Mouse (Mus musculus): ENCODE measurements around the gene Hecw2. TPM values are rescaled to one million over a fixed set of nuclear protein-coding genes. Genes with fewer than 3 reads are reported as not detected.

Hecw2 gene
- polyA plus RNA-seq, 1 experiment from 2014 or later: 1.7 TPM

DNA sequence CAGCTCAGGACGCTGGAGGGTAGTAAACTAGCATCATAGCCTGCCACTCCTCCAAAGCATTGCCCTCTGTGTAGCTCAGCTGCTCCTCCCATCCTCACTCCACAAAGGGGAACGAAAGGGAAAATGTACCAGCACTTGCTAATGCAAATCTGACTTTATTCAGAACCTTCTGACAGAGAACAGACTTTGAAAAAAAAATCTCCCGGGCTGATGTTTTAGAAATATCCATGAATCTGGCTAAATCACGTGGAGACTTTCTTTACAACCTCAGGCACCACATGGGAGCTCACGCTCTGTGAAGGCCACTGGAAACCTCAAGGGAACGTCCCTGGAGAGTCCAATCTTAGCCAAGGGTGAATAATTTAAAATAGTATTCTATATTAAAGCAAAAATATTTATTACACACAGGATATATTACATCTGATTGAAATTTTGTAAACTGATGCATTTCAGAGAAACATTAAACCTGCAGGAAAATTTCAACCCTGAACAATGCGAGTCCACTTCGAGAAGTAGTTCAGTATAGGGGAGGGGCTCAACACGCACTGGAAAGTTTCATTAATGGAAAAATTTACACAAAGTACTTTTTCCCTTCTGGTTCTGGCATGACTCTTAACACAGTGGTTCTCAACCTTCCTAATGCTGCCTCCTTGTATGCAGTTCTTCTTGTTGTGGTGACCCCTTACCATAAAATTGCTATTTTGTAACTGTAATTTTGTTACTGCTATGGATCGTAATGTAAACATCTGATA is 67.8 kb downstream of the Hecw2 start:
- H3K36me3 ChIP-seq (ENCODE audit: control insufficient read depth, insufficient read depth, low read length): no peaks in the 10 kb centered on the region
- H3K4me2 ChIP-seq (ENCODE audit: low read depth, severe bottlenecking): no peak overlapping the region
- H3K9ac ChIP-seq (ENCODE audit: low read length): no peak overlapping the region
- 79% methylated on average over 10 of the region's 10 CpGs for WGBS
- no peak overlapping the region for H3K4me3 ChIP-seq (ENCODE audit: low read depth, low read length)
- no peaks in the 10 kb centered on the region for H3K27me3 ChIP-seq (ENCODE audit: control insufficient read depth, insufficient read depth, low read length)
- H3K27ac ChIP-seq (replicated peaks; ENCODE audit: low read depth, low read length): no peak overlapping the region
- ATAC-seq (ENCODE audit: insufficient number of reproducible peaks, low FRiP score, low TSS enrichment, low read depth) (no peak), DNase-seq (ENCODE audit: low spot score) (no peak)
- no peaks in the 10 kb centered on the region for H3K9me3 ChIP-seq (ENCODE audit: control insufficient read depth, low read length)
- H3K4me1 ChIP-seq (ENCODE audit: control insufficient read depth, insufficient read depth, low read length): no peaks in the 10 kb centered on the region

- Histone ChIP-seq H3K9me3 (ENCODE audit: control insufficient read depth, low read length) (no peaks in the 10 kb centered on the region), H3K4me3 (ENCODE audit: low read depth, low read length) (no peak overlapping the region), H3K27ac (replicated peaks; ENCODE audit: low read depth, low read length) (no peak overlapping the region), H3K36me3 (ENCODE audit: control insufficient read depth, insufficient read depth, low read length) (no peaks in the 10 kb centered on the region), H3K27me3 (ENCODE audit: control insufficient read depth, insufficient read depth, low read length) (no peaks in the 10 kb centered on the region), H3K9ac (ENCODE audit: low read length) (no peak overlapping the region), H3K4me2 (ENCODE audit: low read depth, severe bottlenecking) (no peak overlapping the region), H3K4me1 (ENCODE audit: control insufficient read depth, insufficient read depth, low read length) (0 out of 2 replicates have a peak, but pooled peaks cover 3% of the 10 kb centered on the region)
- ATAC-seq (ENCODE audit: insufficient number of reproducible peaks, low FRiP score, low TSS enrichment, low read depth): no peak
- DNase-seq (ENCODE audit: low spot score): no peak
- WGBS: 62% methylated on average over 2 of the region's 2 CpGs
These were observed 72.4 kb downstream of the Hecw2 start for GRCm38 (mm10) chr1:54122551-54122950.

- Histone ChIP-seq H3K27ac (replicated peaks; ENCODE audit: low read depth, low read length) (no peak overlapping the region), H3K4me2 (ENCODE audit: low read depth, severe bottlenecking) (no peak overlapping the region), H3K4me3 (ENCODE audit: low read depth, low read length) (no peak overlapping the region), H3K27me3 (ENCODE audit: control insufficient read depth, insufficient read depth, low read length) (no peaks in the 10 kb centered on the region), H3K9me3 (ENCODE audit: control insufficient read depth, low read length) (no peaks in the 10 kb centered on the region), H3K4me1 (ENCODE audit: control insufficient read depth, insufficient read depth, low read length) (0 out of 2 replicates have a peak, but pooled peaks cover 3% of the 10 kb centered on the region), H3K36me3 (ENCODE audit: control insufficient read depth, insufficient read depth, low read length) (no peaks in the 10 kb centered on the region), H3K9ac (ENCODE audit: low read length) (no peak overlapping the region)
- ATAC-seq (ENCODE audit: insufficient number of reproducible peaks, low FRiP score, low TSS enrichment, low read depth) (no peak), DNase-seq (ENCODE audit: low spot score) (no peak)
- 86% methylated on average over 5 of the region's 5 CpGs for WGBS
These were observed 73.8 kb downstream of the Hecw2 start for GRCm38 (mm10) chr1:54121071-54121730.

DNA sequence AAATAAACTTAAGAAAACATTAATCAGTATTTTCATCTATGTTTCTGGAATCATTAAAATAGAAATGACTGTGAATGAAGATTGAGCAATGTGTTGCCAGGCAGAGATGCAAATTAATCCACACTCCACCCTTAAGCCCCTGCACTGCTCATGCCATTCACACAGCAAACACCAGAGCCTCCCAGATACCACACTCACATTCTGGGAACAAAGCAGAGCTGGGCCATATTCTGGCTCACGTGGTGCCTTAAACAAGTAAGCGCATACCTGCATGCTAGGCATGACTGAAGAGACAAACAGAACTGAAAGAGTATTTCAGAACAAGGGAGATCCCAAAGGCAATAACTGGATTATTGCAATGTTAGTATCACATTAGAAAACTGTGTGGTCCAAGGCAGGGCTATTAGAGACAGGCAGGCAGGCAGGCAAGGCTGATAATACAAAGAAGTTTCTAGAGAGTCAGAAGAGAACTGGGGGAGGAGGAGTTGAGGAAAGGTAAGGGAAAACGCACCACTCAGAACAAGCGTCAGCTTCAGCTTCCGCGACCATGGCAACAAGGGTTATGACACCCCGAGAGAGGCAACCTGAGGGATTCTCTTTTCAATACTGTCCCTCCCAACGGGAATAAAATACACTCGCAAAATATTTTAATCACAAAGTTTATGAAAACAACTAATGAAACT is 75.2 kb downstream of the Hecw2 start:
- 0 out of 2 replicates have a peak, but pooled peaks cover 3% of the 10 kb centered on the region for H3K4me1 ChIP-seq (ENCODE audit: control insufficient read depth, insufficient read depth, low read length)
- no peaks in the 10 kb centered on the region for H3K36me3 ChIP-seq (ENCODE audit: control insufficient read depth, insufficient read depth, low read length)
- DNase-seq (ENCODE audit: low spot score) (no peak), ATAC-seq (ENCODE audit: insufficient number of reproducible peaks, low FRiP score, low TSS enrichment, low read depth) (0 out of 2 replicates have a peak, but pooled peaks have one; percentile 47)
- no peak overlapping the region for H3K4me2 ChIP-seq (ENCODE audit: low read depth, severe bottlenecking)
- no peak overlapping the region for H3K9ac ChIP-seq (ENCODE audit: low read length)
- H3K27me3 ChIP-seq (ENCODE audit: control insufficient read depth, insufficient read depth, low read length): no peaks in the 10 kb centered on the region
- WGBS: 79% methylated on average over 9 of the region's 9 CpGs
- no peak overlapping the region for H3K27ac ChIP-seq (replicated peaks; ENCODE audit: low read depth, low read length)
- no peak overlapping the region for H3K4me3 ChIP-seq (ENCODE audit: low read depth, low read length)
- H3K9me3 ChIP-seq (ENCODE audit: control insufficient read depth, low read length): no peaks in the 10 kb centered on the region

- H3K9ac ChIP-seq (ENCODE audit: low read length): no peak overlapping the region
- H3K4me2 ChIP-seq (ENCODE audit: low read depth, severe bottlenecking): no peak overlapping the region
- H3K4me1 ChIP-seq (ENCODE audit: control insufficient read depth, insufficient read depth, low read length): 0 out of 2 replicates have a peak, but pooled peaks cover 3% of the 10 kb centered on the region
- 72% methylated on average over 8 of the region's 8 CpGs for WGBS
- no peak overlapping the region for H3K27ac ChIP-seq (replicated peaks; ENCODE audit: low read depth, low read length)
- H3K4me3 ChIP-seq (ENCODE audit: low read depth, low read length): no peak overlapping the region
- DNase-seq (ENCODE audit: low spot score) (no peak), ATAC-seq (ENCODE audit: insufficient number of reproducible peaks, low FRiP score, low TSS enrichment, low read depth) (no peak)
- no peaks in the 10 kb centered on the region for H3K36me3 ChIP-seq (ENCODE audit: control insufficient read depth, insufficient read depth, low read length)
- H3K9me3 ChIP-seq (ENCODE audit: control insufficient read depth, low read length): no peaks in the 10 kb centered on the region
- H3K27me3 ChIP-seq (ENCODE audit: control insufficient read depth, insufficient read depth, low read length): no peaks in the 10 kb centered on the region
These were observed 76.5 kb downstream of the Hecw2 start for GRCm38 (mm10) chr1:54118342-54118973.

- Histone ChIP-seq H3K4me3 (ENCODE audit: low read depth, low read length) (no peak overlapping the region), H3K36me3 (ENCODE audit: control insufficient read depth, insufficient read depth, low read length) (no peaks in the 10 kb centered on the region), H3K4me1 (ENCODE audit: control insufficient read depth, insufficient read depth, low read length) (no peaks in the 10 kb centered on the region), H3K9me3 (ENCODE audit: control insufficient read depth, low read length) (no peaks in the 10 kb centered on the region), H3K9ac (ENCODE audit: low read length) (no peak overlapping the region), H3K4me2 (ENCODE audit: low read depth, severe bottlenecking) (no peak overlapping the region), H3K27me3 (ENCODE audit: control insufficient read depth, insufficient read depth, low read length) (no peaks in the 10 kb centered on the region), H3K27ac (replicated peaks; ENCODE audit: low read depth, low read length) (no peak overlapping the region)
- DNase-seq (ENCODE audit: low spot score) (no peak), ATAC-seq (ENCODE audit: insufficient number of reproducible peaks, low FRiP score, low TSS enrichment, low read depth) (no peak)
- 86% methylated on average over 8 of the region's 8 CpGs for WGBS
These were observed 83.9 kb downstream of the Hecw2 start for GRCm38 (mm10) chr1:54110920-54111605.

- no peaks in the 10 kb centered on the region for H3K9me3 ChIP-seq (ENCODE audit: control insufficient read depth, low read length)
- ATAC-seq (ENCODE audit: insufficient number of reproducible peaks, low FRiP score, low TSS enrichment, low read depth) (no peak), DNase-seq (ENCODE audit: low spot score) (no peak)
- H3K27ac ChIP-seq (replicated peaks; ENCODE audit: low read depth, low read length): no peak overlapping the region
- no peaks in the 10 kb centered on the region for H3K36me3 ChIP-seq (ENCODE audit: control insufficient read depth, insufficient read depth, low read length)
- H3K4me3 ChIP-seq (ENCODE audit: low read depth, low read length): no peak overlapping the region
- no peak overlapping the region for H3K9ac ChIP-seq (ENCODE audit: low read length)
- H3K4me1 ChIP-seq (ENCODE audit: control insufficient read depth, insufficient read depth, low read length): no peaks in the 10 kb centered on the region
- WGBS: 59% methylated on average over 5 of the region's 5 CpGs
- no peaks in the 10 kb centered on the region for H3K27me3 ChIP-seq (ENCODE audit: control insufficient read depth, insufficient read depth, low read length)
- no peak overlapping the region for H3K4me2 ChIP-seq (ENCODE audit: low read depth, severe bottlenecking)
These were observed 85.7 kb downstream of the Hecw2 start for GRCm38 (mm10) chr1:54109255-54109654.

DNA sequence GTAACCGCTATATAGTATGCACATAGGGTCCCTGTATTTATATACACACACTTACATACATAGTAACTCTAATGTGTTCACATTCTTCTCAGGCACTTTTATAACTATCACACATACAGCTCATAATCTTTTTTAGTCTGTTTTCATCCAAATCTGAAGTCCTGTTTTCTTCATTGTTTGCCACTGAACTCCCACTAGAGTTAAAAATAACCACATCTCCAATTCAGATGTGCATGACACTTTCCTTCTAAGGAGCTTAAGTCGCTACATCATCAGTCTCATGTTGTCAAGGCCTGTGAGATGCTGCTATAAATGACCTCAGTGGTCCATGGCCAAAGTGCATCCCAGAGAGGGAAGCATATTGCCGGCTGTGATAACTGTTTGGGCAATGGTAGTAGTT is 88.2 kb downstream of the Hecw2 start:
- H3K4me1 ChIP-seq (ENCODE audit: control insufficient read depth, insufficient read depth, low read length): no peaks in the 10 kb centered on the region
- no peak overlapping the region for H3K9ac ChIP-seq (ENCODE audit: low read length)
- no peak overlapping the region for H3K27ac ChIP-seq (replicated peaks; ENCODE audit: low read depth, low read length)
- no peaks in the 10 kb centered on the region for H3K36me3 ChIP-seq (ENCODE audit: control insufficient read depth, insufficient read depth, low read length)
- H3K4me2 ChIP-seq (ENCODE audit: low read depth, severe bottlenecking): no peak overlapping the region
- H3K9me3 ChIP-seq (ENCODE audit: control insufficient read depth, low read length): no peaks in the 10 kb centered on the region
- DNase-seq (ENCODE audit: low spot score) (no peak), ATAC-seq (ENCODE audit: insufficient number of reproducible peaks, low FRiP score, low TSS enrichment, low read depth) (no peak)
- whole genome bisulfite sequencing: 93% methylated on average over 3 of the region's 3 CpGs
- H3K4me3 ChIP-seq (ENCODE audit: low read depth, low read length): no peak overlapping the region
- no peaks in the 10 kb centered on the region for H3K27me3 ChIP-seq (ENCODE audit: control insufficient read depth, insufficient read depth, low read length)
